Mouse (Mus musculus) macrophage (primary cell): ENCODE results near the gene Phospho1. TPM values are rescaled to one million over a fixed set of nuclear protein-coding genes. Genes with fewer than 3 reads are reported as not detected.

Source experiments
- H3K27ac ChIP-seq: fragments of 350-480 bp; formaldehyde crosslinking; 2 replicates; pipeline ENCODE4 v1.9.0; 2021
- H3K36me3 ChIP-seq: fragments of 350-480 bp; formaldehyde crosslinking; 2 replicates; pipeline ENCODE4 v1.9.0; 2021; ENCODE audit errors: inconsistent target
- H3K4me3 ChIP-seq: fragments of 350-480 bp; formaldehyde crosslinking; 2 replicates; pipeline ENCODE4 v1.9.0; 2021; ENCODE audit errors: inconsistent target
- H3K79me2 ChIP-seq: fragments of 350-480 bp; formaldehyde crosslinking; 2 replicates; pipeline ENCODE4 v1.9.0; 2021; ENCODE audit errors: inconsistent target
- WGBS: methylation state at CpG from one replicate; pipeline ENCODE4 v1.1.7; 2026; ENCODE audit warnings: inconsistent platforms; ENCODE audit not compliant: missing documents; 5-methylcytosine and 5-hydroxymethylcytosine counted together
- polyA plus RNA-seq: library from polyadenylated mRNA; stranded (reverse); fragments of 250-400 nt; gene quantifications from 3 replicates; pipeline ENCODE4 v1.2.4, GENCODE M21; 2018; ENCODE audit warnings: inconsistent platforms

Gene Phospho1
- polyA plus RNA-seq, 1 experiment from 2014 or later = 10.9 TPM

GRCm38 (mm10) chr11:95795582-95795981 lies 28.7 kb upstream of the Phospho1 start:
- no peak overlapping the region for H3K4me3 ChIP-seq
- no peak overlapping the region for H3K27ac ChIP-seq
- WGBS = 82% methylated on average over 4 of the region's 5 CpGs
- no peaks in the 10 kb centered on the region for H3K79me2 ChIP-seq
- no peaks in the 10 kb centered on the region for H3K36me3 ChIP-seq

GRCm38 (mm10) chr11:95805010-95805409 lies 19.3 kb upstream of the Phospho1 start:
- Histone ChIP-seq H3K4me3 (no peak overlapping the region), H3K36me3 (no peaks in the 10 kb centered on the region), H3K79me2 (no peaks in the 10 kb centered on the region), H3K27ac (no peak overlapping the region)
- WGBS = 59% methylated on average over 5 of the region's 5 CpGs

- no peaks in the 10 kb centered on the region for H3K79me2 ChIP-seq
- 10% methylated on average over 3 of the region's 3 CpGs for WGBS
- H3K4me3 ChIP-seq = no peak overlapping the region
- H3K27ac ChIP-seq = no peak overlapping the region
- no peaks in the 10 kb centered on the region for H3K36me3 ChIP-seq
Measured at GRCm38 (mm10) chr11:95805527-95805926, 18.8 kb upstream of the Phospho1 start.

- H3K36me3 ChIP-seq = no peaks in the 10 kb centered on the region
- no peak overlapping the region for H3K27ac ChIP-seq
- 100% methylated on average over 4 of the region's 5 CpGs for WGBS
- no peaks in the 10 kb centered on the region for H3K79me2 ChIP-seq
- no peak overlapping the region for H3K4me3 ChIP-seq
Measured at GRCm38 (mm10) chr11:95807884-95808283, 16.4 kb upstream of the Phospho1 start.

- WGBS = 97% methylated on average over 5 of the region's 5 CpGs
- Histone ChIP-seq H3K27ac (no peak overlapping the region), H3K79me2 (no peaks in the 10 kb centered on the region), H3K36me3 (no peaks in the 10 kb centered on the region), H3K4me3 (no peak overlapping the region)
Measured at GRCm38 (mm10) chr11:95808448-95809011, 15.8 kb upstream of the Phospho1 start.

- 56% methylated on average over 5 of the region's 5 CpGs for WGBS
- no peaks in the 10 kb centered on the region for H3K79me2 ChIP-seq
- H3K36me3 ChIP-seq = no peaks in the 10 kb centered on the region
- no peak overlapping the region for H3K27ac ChIP-seq
- no peak overlapping the region for H3K4me3 ChIP-seq
Measured at GRCm38 (mm10) chr11:95809603-95810002, 14.7 kb upstream of the Phospho1 start.

- Histone ChIP-seq H3K27ac (no peak overlapping the region), H3K79me2 (no peaks in the 10 kb centered on the region), H3K4me3 (no peak overlapping the region), H3K36me3 (no peaks in the 10 kb centered on the region)
- 70% methylated on average over 7 of the region's 7 CpGs for WGBS
Measured at GRCm38 (mm10) chr11:95810828-95811227, 13.5 kb upstream of the Phospho1 start.

- H3K4me3 ChIP-seq = no peak overlapping the region
- no peak overlapping the region for H3K27ac ChIP-seq
- 98% methylated on average over 6 of the region's 6 CpGs for WGBS
- no peaks in the 10 kb centered on the region for H3K36me3 ChIP-seq
- H3K79me2 ChIP-seq = no peaks in the 10 kb centered on the region
Measured at GRCm38 (mm10) chr11:95811741-95812140, 12.6 kb upstream of the Phospho1 start.

- H3K4me3 ChIP-seq = no peak overlapping the region
- H3K79me2 ChIP-seq = no peaks in the 10 kb centered on the region
- 93% methylated on average over 4 of the region's 4 CpGs for WGBS
- H3K36me3 ChIP-seq = no peaks in the 10 kb centered on the region
- no peak overlapping the region for H3K27ac ChIP-seq
Measured at GRCm38 (mm10) chr11:95812224-95812623, 12.1 kb upstream of the Phospho1 start.

GRCm38 (mm10) chr11:95814101-95814500 lies 10.2 kb upstream of the Phospho1 start:
- H3K4me3 ChIP-seq = no peak overlapping the region
- no peak overlapping the region for H3K27ac ChIP-seq
- no peaks in the 10 kb centered on the region for H3K36me3 ChIP-seq
- H3K79me2 ChIP-seq = no peaks in the 10 kb centered on the region
- WGBS = 100% methylated on average over 2 of the region's 2 CpGs

GRCm38 (mm10) chr11:95814857-95815256 lies 9.4 kb upstream of the Phospho1 start:
- Histone ChIP-seq H3K36me3 (no peaks in the 10 kb centered on the region), H3K27ac (no peak overlapping the region), H3K79me2 (no peaks in the 10 kb centered on the region), H3K4me3 (no peak overlapping the region)
- WGBS = 81% methylated on average over 5 of the region's 5 CpGs

GRCm38 (mm10) chr11:95815412-95815811 lies 8.9 kb upstream of the Phospho1 start:
- Histone ChIP-seq H3K79me2 (no peaks in the 10 kb centered on the region), H3K36me3 (no peaks in the 10 kb centered on the region), H3K4me3 (no peak overlapping the region), H3K27ac (no peak overlapping the region)
- 88% methylated on average over 9 of the region's 9 CpGs for WGBS

- 97% methylated on average over 8 of the region's 8 CpGs for WGBS
- Histone ChIP-seq H3K4me3 (no peak overlapping the region), H3K79me2 (no peaks in the 10 kb centered on the region), H3K36me3 (no peaks in the 10 kb centered on the region), H3K27ac (no peak overlapping the region)
Measured at GRCm38 (mm10) chr11:95819138-95819537, 5.2 kb upstream of the Phospho1 start.

GRCm38 (mm10) chr11:95821511-95821910 lies 2.8 kb upstream of the Phospho1 start:
- H3K36me3 ChIP-seq = no peaks in the 10 kb centered on the region
- H3K27ac ChIP-seq = no peak overlapping the region
- H3K79me2 ChIP-seq = no peaks in the 10 kb centered on the region
- 95% methylated on average over 3 of the region's 3 CpGs for WGBS
- no peak overlapping the region for H3K4me3 ChIP-seq

- WGBS = 98% methylated on average over 4 of the region's 4 CpGs
- H3K4me3 ChIP-seq = no peak overlapping the region
- no peaks in the 10 kb centered on the region for H3K36me3 ChIP-seq
Measured at GRCm38 (mm10) chr11:95822437-95822836, 1.9 kb upstream of the Phospho1 start.

GRCm38 (mm10) chr11:95824877-95825243 lies 561 bp downstream of the Phospho1 start:
- no peak overlapping the region for H3K27ac ChIP-seq
- H3K79me2 ChIP-seq = no peaks in the 10 kb centered on the region
- WGBS = 5% methylated on average over 11 of the region's 11 CpGs
- no peaks in the 10 kb centered on the region for H3K36me3 ChIP-seq
- H3K4me3 ChIP-seq = peak overlapping the region; percentile 42

More at GRCm38 (mm10) chr11:95822437-95822836, 1.9 kb upstream of the Phospho1 start:
- H3K79me2 ChIP-seq = no peaks in the 10 kb centered on the region
- no peak overlapping the region for H3K27ac ChIP-seq
